Mouse (Mus musculus) spleen, adult 2 months (tissue): ENCODE data around the gene Zbtb16.

Experiments
- CTCF ChIP-seq: fragments of 200-500 bp; IDR thresholded peaks from 2 replicates; pipeline ENCODE4 v1.5.1; 2011; ENCODE audit warnings: mild to moderate bottlenecking, inconsistent platforms; ENCODE audit not compliant: insufficient read depth, insufficient read length, insufficient replicate concordance; ENCODE audit errors: extremely low read depth
- POLR2A ChIP-seq: fragments of 200-500 bp; IDR thresholded peaks from 2 replicates; pipeline ENCODE4 v1.6.1; 2011; ENCODE audit warnings: low read depth, low read length, inconsistent platforms

- no peak for TF ChIP-seq CTCF
- no peak for TF ChIP-seq POLR2A
Observed at GRCm38 (mm10) chr9:48611032-48611431, 225.0 kb downstream of the Zbtb16 start.
